Mouse (Mus musculus) small intestine, adult 2 months (tissue): Measurements from ENCODE around the gene Zcchc14.

ENCODE experiments used
- CTCF ChIP-seq: fragments of 200-500 bp; IDR thresholded peaks from 2 replicates; pipeline ENCODE4 v1.5.1; 2012; ENCODE audit warnings: low read depth, mild to moderate bottlenecking, control low read depth, inconsistent platforms, low read length, moderate library complexity, mixed read lengths; ENCODE audit not compliant: insufficient replicate concordance, insufficient read length; ENCODE audit errors: extremely low read depth
- POLR2A ChIP-seq: fragments of 200-500 bp; IDR thresholded peaks from 2 replicates; pipeline ENCODE4 v1.6.1; 2012; ENCODE audit warnings: low read depth, mild to moderate bottlenecking, control low read depth, inconsistent platforms, low read length, moderate library complexity

- TF ChIP-seq CTCF (peak; percentile 89; the same call in 1 of the 2 replicates), POLR2A (no peak)
Measured at GRCm38 (mm10) chr8:121602860-121603259, 49.8 kb downstream of the Zcchc14 start.
